Mouse (Mus musculus) testis, postnatal 10 days (tissue): ENCODE measurements at regions not wholly inside any gene's neighbourhood (a gene's known extent, or its start where the extent isn't known, plus 50 kb on each side); places are given as distances from the start of the nearest gene placed in this dataset.

Experiments
- DNase-seq: peaks from one replicate; pipeline ENCODE4 v3.0.0; 2021; ENCODE audit warnings: low spot score

DNA sequence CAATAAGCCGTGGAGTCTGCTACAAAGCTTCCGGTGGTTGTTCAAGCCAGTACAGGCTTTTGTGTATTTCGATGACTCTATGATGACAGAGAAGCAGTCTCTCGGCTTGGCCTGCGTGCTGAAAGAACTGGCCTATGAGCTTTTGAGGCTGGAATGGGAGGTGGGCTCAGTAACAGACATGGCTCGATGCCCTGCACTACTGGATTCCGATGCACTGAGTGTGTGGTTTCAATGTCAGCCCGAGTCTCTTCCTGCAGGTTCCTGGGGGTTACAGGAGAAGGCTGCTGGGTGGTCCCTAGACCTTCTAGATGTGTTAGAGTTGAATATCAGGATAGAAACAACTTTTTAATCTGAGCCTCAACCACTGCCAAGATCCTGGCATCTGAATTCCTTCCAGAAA lies 53.2 kb downstream of the Gm815 start:
- peak; percentile 45 for DNase-seq

DNA sequence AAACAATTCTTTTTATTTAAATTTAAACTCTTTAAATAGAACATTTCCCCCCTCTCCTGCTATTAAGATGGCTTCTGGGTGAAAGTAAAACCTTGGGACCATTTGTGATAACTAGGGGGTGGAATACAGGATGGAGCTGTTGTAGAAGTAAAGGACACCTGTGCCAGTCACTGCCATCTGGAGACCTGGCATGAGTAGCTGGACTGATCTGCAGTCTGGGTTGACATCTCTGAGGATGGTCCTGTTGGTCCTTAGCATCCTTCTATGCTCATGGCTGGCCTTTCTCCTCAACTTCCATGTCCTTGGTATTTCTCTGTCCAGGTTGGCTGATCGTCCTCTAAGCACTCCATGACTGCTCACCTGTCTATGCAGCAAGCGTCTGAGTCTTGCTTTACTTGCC lies 58.3 kb downstream of the Gm815 start:
- no peak for DNase-seq

DNA sequence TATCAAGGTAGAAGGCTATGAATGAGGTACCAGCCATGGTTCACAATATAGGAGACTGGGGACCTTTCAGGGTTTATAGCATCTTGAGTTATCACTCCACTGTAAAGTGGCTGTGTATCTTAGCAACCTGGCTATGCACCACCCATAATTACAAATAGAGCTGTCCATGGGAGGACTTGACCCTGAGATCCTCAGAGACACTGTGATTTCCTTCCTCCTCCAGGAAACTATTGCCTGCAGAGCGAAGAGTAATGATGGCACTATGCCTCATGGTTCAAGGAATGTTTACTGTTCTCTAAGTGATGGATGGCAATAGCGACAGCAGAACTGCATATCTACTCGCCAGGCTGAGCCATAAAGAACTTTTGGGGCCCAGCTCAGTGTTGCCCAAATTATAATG lies 60.9 kb downstream of the Gm815 start:
- no peak for DNase-seq

DNA sequence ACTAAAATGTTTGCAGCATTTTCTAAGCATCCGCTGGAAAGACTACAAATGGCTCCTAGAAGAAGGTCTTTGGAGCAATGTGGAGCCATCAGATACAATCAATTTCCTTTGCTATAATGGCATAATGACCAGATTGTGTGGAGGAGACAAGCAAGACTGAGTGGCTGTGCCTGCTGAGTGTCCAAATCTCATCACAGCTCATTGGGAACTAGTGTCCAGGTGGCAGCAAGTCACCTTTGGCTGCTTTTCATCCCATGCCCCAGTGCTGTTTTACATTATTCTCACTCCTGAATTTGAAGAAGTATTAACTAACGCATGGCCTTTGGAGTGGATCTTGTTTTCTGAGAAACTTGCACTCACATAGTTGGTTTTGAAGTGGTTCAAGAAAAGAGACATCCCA lies 62.8 kb downstream of the Gm815 start:
- DNase-seq: no peak

DNA sequence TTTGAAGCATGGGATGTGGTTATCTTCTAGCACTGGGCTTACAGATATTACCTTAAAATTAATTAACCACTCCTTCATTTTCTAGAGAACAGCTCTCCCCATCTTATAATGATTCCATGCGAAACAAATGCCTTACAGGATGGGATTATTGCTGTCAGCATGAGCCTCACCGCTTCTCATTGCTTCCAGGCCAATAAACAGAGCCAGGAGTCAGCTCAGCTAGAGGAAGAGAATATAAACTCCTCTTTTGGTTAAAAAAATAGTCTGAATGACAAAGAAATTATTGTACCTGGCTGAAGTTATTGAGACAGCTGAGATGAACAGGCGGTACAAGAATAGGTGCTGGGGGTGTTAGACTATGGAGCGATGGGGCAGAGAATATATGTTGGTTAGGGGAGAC lies 63.5 kb downstream of the Gm815 start:
- no peak for DNase-seq

DNA sequence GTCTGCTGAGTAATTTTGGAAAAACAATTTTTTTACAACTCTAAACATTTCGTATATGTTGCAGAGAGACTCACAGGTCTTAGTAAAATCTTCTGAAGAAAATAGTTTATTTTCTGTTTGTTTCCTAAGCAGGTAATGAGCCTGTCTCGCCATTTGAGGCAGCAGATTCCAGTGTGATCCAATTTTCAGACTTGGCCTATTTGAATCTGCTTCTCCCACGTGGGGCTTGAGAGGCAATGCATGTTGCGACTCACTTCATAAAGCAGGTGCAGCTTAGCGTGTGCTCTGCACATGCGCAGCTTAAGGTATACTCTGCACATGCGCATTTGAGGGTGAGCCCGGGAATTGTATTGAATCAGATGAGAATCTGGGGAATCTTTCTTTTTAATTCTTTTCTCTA lies 67.7 kb downstream of the Gm815 start:
- no peak for DNase-seq

DNA sequence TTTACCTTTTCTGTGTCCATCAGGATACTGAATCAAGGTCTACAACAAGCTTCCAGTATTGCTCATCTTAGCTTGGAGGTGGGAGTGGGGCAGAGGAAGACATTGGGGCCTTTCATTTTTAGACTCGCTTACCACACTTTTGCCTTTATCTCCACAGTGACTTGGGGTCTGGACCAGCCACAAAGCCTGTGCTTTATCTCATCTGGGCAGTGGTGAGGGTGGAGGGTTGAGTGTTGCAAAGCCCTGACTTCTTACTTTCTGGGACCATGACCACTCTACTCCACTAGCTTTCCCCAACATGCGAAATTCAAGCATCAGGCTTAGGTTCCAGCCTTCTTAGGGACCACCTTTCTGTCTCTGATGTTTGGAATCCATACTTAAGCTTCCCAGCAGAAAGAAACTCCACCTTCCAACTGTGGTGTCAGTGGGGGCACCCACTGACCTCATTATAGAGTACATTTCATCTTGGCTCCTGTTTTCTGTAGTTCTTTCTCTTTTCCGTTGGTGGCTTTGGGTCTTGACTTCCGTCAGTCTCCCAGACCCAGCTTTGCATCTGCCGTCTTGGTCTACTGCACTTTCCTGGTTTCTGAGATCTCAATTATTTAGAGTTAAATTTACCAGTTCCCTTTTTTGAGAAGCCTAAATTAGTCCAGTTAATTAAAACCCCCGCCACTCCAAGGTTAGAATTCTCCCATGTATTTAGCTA lies 80.5 kb downstream of the Gm815 start:
- DNase-seq: no peak

DNA sequence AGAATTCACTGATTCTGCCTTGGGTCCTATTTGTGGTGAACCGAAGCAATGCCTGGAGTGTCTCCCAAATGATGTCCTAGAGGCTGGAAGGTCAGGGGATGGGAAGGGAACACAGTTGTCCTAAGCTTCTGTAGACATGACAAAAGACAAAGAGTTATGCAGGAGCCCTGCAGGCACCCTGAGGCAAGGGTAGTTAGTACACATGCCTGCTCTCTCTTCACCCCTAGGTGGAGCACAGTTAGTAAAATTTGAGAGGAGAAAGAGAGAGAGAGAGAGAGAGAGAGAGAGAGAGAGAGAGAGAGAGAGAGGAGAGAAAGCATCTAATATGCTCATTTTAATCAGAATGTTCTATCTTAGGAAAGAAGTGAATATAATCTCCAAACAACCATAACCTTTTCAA lies 87.4 kb downstream of the Gm815 start:
- no peak for DNase-seq

DNA sequence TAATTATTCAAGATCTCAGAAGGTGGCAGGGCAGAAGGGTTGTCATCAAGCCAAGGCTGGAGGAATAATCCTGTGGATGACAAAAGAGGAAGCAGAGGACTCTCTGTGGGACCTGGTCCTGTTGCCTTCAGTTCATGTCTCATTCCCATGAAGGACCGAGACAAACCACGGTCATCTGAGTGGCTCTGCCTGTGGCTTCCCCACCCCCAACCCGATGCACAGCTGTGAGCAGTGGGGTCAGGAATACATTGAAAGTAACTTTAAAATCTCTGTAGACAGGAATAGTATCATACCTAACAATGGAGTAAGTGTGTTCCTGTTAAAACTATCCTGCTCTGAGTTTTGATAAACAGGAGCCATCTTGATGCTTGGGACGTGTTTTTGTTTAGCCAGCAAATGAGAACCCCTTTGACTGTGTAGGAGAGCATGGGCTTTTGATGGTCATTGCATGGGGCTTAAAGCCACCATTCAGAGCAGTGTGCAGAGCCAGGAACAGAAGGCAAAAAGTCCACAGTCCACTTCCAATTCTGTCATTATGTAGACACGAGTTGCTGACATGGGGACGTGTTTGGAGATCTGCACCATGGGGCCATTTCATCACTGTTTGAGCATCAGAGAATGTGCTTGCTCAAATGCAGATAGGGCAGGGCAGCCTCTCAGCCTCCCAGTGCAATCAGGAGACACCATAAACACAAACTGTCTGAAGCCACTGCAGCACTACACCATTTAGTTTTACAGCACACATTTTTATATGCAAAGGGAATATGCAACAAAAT lies 88.3 kb downstream of the Gm815 start:
- DNase-seq: no peak

DNA sequence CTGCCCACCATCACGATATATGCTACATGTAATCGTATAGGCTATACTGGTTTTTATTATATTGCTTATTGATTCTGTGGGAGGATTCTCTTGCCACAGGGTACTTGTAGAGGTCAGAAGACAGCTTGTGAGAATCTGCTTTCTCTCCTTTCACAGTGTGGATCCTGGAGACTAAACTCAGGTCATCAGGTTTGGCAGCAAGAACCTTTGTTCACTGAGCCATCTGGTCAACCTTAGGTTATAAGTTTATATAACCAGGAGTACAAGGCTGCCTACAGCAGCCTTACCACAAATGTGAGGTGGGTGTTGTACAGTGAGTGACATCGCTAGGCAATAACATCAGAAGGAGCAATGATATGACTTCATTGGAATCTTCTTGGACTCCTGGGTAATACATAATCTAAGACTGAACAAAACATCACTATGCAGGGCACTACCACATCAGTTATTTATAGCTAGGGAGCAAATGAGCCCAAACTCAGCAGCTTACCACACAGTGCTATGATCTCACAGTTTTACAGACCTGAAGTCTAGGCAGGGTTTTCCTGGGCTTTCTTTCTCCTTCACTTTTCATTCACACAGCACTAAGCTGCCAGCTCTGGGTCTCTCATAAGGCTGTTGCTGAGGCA lies 89.0 kb downstream of the Gm815 start:
- no peak for DNase-seq

DNA sequence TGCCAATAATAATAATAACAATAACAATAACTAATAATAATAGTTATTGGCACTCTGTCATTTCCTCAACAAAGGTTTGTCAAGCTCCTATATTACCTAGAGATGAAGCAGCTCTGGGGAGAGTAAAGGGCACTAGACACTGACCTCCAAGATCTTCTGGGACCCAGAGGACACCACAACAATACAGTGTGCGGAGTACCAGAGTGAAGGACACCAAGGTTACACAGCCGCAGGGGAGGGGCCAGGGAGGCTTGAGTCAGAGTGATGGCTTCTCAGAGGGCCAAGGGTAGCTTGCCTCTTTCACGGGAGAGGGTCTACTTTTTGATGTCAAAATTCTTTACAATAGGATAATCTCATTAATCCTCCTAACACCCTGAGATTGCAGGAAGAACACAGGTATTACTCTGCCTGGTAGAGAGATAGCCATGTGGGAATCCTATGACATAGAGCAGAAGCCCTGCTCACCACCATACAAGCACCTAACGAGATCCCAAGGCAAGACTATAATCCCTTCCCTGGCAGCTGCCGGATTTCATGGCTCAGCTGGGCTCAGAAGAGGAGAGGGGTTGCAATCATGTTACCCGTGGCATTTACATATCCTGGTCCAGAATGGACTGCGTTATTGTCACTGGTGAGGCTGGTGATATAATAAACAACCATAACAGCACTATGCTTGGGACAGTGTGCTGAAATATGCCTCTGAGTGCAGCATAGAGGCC lies 91.1 kb downstream of the Gm815 start:
- no peak for DNase-seq

DNA sequence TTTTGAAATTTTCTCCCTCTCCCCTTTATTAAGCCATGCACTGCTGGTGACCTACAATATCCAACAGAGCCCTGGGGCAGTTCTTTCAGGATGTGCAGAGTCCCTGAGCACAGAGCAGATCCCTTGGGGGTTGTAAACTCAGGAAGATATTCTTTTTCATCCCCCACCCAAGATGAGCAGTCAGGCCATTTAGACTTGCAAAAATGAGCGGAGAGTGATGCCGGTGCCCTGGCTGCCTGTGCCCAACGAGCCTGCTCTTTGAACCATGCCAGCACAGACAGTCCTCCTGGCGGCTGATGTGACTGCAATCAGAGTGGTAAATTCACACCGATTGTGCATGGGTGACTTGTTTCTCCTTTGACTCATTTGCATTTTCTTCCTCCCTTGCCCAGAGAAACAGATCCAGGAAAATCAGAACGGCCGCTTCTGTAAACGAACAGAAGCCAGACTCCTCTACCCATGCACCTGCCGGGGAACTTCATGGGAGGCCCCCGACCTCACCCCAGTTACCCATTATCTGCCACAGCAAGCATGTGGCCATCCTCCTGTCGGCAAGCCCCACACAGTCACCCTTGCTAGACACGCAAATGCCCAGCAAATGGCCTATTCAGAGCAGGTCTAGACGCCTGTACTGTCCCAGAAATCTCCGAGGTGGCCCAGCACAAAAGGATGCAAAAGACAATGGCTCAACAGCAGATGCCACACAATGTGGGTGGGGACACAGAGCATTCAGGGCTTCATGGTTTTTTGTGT lies 92.4 kb downstream of the Gm815 start:
- DNase-seq: no peak

DNA sequence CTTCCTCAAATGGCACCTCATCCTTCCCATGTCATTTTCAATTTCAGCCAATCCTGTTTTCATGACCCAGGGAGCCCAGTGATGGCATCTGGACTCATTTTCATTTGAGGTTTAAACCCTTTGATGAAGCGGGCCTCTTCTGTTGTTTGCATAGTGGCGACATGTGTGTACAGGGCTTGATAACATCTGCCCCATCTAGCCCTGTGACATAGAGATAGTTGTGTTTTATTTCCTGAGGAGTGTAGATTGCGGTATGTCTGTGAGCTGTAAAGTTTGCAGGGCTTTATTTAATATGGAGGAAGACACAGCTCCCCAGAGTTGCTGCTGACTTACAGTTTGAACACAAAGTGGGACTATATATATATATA lies 92.9 kb downstream of the Gm815 start:
- no peak for DNase-seq

DNA sequence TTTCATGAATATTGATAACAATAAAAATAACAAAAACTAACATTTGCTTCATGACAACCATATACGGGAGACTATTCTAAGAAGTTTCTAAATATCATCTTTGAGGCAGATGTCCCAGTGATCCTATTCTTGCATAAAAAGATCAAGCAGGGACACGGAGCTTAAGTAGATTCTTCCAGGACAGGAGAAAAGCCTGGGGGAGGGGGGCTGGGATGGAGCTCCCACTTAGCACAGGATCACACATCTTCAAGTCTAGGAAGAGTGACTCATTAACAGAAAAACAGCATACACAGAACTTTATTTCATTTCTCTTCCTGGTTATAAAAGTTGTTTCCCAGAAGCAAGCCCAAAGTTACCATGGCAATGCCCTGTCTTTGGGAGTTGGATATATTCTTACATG lies 93.6 kb downstream of the Gm815 start:
- DNase-seq: no peak

DNA sequence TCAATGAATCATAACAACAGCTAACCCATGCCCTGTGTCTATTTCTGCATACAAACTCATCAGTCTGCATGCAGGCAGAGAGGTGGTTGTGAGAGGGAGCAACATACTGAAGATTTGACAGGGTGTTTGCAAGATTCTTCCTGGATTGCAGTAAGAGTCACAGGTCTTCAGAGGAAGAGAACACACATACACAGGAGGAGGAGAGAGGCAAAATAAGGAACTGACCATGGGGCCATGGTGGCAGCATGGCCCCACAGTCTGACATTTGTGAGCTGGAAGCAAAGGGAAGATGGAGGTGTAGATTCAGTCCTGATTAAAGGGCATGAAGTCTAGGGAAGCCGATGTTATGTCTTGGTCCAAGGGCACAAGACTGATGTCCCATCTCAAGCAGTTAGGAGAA lies 101.0 kb downstream of the Gm815 start:
- no peak for DNase-seq

DNA sequence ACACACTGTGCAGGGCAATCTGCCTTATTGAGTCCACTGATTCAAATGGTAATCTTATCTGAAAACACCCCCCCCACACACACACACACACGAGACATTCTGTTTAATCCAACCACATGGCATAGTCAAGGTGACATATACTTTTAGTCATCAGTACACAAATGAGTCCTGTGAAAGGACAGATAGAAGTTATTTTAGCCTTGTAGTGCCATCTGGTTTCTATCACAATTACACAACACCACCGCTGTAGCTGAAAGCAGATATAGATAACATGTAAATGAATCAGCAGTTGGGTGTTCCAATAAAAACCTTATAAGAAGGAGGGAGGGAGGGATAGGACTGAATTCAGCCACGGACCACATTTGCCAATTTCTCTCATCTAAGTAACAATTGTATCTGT lies 101.5 kb downstream of the Gm815 start:
- DNase-seq: no peak

DNA sequence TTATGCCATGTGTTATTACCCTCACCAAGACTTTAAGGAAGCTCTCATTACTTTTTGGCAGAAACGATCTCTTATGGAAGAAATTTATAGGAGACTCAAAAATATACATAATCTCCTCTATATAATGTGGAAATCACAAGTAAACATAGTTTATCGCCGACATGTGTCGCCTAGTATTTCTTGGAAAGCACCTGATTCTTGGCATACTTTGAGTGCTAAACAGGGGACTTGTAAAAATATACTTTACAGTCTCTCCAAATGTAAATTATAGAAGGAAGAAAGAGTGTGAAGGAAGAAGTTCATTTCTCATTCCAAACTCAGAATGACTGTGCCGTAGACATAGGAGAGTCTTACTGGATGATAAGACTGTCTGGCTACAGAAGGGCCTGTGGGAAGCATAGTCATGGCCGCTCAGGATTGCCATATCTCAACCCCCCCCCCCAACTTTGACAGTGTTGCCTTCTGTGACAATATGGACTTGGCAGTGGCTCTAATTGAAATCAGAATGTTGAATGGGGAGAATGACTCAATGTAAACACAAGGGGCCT lies 102.3 kb downstream of the Gm815 start:
- DNase-seq: no peak

DNA sequence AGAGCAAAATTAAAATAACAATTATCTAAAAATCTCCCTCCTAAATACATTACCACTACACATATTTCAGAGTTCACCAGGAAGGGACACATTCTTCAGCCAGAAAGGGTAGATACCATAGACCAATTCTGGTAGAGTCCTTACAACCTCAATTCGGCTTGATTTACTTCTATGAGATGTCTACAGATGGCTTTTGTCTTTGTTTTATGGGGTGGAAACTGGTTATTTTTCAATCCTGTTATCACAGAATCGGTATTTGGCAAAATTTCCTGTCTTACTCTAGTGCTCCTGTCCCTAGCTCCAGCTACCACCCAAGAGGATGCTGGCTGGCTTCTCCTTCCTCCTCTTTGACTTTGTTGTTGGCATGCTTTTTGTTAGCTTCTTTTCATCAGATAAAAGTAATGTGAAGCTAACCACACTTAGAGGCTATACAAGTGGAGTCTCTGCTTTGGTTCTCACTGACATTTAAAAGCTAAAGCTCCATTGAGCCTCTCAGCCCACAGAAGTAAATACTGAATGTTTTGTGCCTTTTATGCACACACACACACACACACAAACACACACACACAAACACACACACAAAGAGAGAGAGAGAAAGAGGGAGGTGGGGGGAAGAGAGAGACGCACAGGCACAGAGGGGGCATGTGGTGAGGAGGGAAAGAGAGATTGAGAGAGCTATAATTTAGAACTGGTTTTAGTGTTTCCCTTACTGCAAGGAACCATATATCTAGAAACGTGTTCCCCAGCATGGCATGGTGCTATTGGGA lies 109.1 kb downstream of the Gm815 start:
- no peak for DNase-seq

DNA sequence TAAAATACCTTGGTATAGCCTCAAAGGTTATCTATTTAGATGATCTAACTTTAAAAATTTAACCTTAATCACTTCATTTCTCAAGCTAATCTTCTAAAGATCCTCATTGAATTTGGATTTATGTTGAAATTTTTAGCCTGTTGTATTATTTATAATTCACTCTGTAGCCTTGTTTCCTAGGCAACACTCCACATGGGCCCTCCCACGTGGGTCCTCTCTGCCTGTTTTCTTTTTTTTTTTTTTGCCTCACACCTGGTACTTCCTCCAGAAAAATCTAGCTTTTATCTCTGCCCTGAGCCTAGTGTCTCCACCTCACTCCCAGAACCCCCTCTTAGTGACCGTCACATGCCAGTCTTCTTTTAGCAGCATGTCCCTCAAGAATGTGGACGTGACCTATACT lies 113.9 kb downstream of the Gm815 start:
- DNase-seq: no peak

DNA sequence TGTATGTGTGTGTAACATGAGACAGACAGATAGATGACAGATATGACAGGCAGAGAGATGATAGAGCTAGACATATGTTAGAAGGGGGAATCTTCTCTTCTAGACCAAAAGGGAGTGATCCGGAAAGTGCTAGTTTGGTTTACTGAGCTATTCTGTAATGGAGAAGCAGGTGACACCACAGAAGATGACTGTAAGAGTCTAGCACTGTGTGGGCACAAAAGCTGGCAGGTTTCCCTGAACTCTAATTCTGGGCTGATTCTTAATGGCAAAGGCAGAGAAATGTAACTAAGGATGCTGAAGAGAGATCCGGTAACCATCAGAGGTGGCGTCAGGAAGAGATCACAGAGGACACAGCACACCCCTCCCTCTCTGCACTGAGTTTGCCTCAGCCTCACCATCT lies 136.2 kb downstream of the Gm815 start:
- DNase-seq: no peak

DNA sequence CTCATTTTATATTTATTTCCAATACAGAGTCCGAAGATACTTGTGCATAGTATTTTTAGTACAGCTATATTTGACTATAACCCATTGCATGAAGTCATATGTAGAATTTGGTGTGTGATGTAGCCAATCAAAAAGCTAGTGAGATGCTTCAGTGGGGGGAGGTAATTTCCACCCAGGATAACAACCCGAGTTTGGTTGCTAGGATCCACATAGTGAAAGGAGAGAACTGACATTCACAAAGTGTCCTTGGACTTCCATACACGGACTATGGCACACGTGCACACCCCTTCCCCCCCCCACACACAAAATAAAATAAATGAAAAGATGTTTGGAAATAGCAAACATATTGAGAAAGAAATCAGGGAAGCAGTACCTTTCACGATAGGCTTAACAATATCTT lies 137.2 kb downstream of the Gm815 start:
- DNase-seq: no peak
